Mouse (Mus musculus) liver, adult 2 months (tissue): ENCODE data around the gene Ino80b. TPM values are rescaled to one million over a fixed set of nuclear protein-coding genes. Genes with fewer than 3 reads are reported as not detected.

Experiments used
- DNase-seq: peaks from one replicate; pipeline ENCODE4 v3.0.0-alpha.2; 2011; ENCODE audit warnings: low read depth, low spot score; ENCODE audit errors: extremely low read depth
- H3K27ac ChIP-seq: fragments of 200-500 bp; replicated peaks from 2 replicates; pipeline ENCODE4 v1.5.1; 2012; ENCODE audit warnings: low read depth, mild to moderate bottlenecking, control low read depth, inconsistent platforms, low read length; ENCODE audit not compliant: insufficient read depth
- H3K27me3 ChIP-seq: fragments of 200-500 bp; 2 replicates; pipeline ENCODE4 v1.6.1; 2012; ENCODE audit warnings: mild to moderate bottlenecking, moderate library complexity, low read length, inconsistent platforms; ENCODE audit not compliant: control insufficient read depth, insufficient read depth
- H3K36me3 ChIP-seq: fragments of 200-500 bp; 2 replicates; pipeline ENCODE4 v1.6.1; 2012; ENCODE audit warnings: low read length, inconsistent platforms; ENCODE audit not compliant: control insufficient read depth, insufficient read depth
- H3K4me1 ChIP-seq: fragments of 200-500 bp; 2 replicates; pipeline ENCODE4 v1.6.1; 2011; ENCODE audit warnings: low read length; ENCODE audit not compliant: control insufficient read depth, insufficient read depth
- H3K4me3 ChIP-seq: fragments of 200-500 bp; 2 replicates; pipeline ENCODE4 v1.5.1; 2011; ENCODE audit warnings: low read depth, mild to moderate bottlenecking, control low read depth, low read length, moderate library complexity; ENCODE audit not compliant: insufficient read depth
- H3K79me2 ChIP-seq: fragments of 200-500 bp; 2 replicates; pipeline ENCODE4 v1.6.1; 2012; ENCODE audit warnings: inconsistent platforms, mild to moderate bottlenecking, low read length, moderate library complexity; ENCODE audit not compliant: control insufficient read depth, insufficient read depth
- H3K9ac ChIP-seq: fragments of 200-500 bp; 2 replicates; pipeline ENCODE4 v1.6.1; 2012; ENCODE audit warnings: low read depth, mild to moderate bottlenecking, control low read depth, inconsistent platforms, low read length
- CTCF ChIP-seq: fragments of 200-500 bp; IDR thresholded peaks from 2 replicates; pipeline ENCODE4 v1.5.1; 2011; ENCODE audit warnings: low read depth, low read length, control low read depth
- POLR2A ChIP-seq: fragments of 200-500 bp; IDR thresholded peaks from 2 replicates; pipeline ENCODE4 v1.6.1; 2011; ENCODE audit warnings: low read length, control low read depth; ENCODE audit not compliant: insufficient read depth; ENCODE audit errors: extremely low read depth
- WGBS: fragments of 180-500 bp; shearing (Covaris S2); methylation state at CpG from one replicate; pipeline ENCODE4 v1.1.7; 2018; 5-methylcytosine and 5-hydroxymethylcytosine counted together
- polyA plus RNA-seq: library from polyadenylated mRNA; depleted of rRNA; stranded (reverse); fragments of >200 nt; gene quantifications from 2 replicates; pipeline ENCODE4 v1.2.3, GENCODE M21; 2012
- total RNA-seq: library from RNA; depleted of rRNA; stranded (reverse); fragments of >200 nt; gene quantifications from 2 replicates; pipeline ENCODE4 v1.2.3, GENCODE M21; 2014

The Ino80b gene
- total and polyA plus RNA-seq, 2 experiments, result 10.3 to 23.8 TPM

DNA sequence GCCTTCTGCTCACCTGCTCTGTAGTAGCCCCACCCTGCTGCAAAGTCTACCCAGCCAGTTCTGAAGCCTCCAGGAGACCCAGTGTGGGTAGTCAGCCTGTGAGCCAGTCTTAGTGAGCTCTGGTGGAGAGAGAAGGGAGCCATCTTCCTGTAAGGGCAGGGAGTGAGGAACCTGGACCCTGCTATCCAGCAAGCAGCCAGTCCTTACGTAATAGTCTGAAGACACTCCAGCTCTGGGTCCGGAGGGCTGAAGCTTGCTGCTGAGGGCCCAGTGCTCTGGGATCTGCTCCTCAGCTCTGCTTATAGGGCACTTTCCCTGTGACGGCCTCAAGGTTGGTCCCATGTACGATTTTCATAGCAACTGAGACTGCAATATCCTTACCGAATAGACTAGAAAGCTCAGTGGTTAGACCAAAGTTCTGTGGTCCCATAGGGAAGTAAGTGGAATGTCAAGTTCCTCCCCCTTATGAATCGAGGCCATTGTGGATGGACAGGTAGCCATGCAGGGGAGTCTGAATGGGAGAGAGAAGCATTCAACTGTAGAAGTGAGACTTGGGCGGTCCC lies 9.8 kb upstream of the Ino80b start, which contains the start of gene Rtkn:
Rtkn (plus strand) TSS at position 513 of the 563 bp plus-strand sequence.
- TF ChIP-seq CTCF, result no peak
- no peak for TF ChIP-seq POLR2A
- WGBS, result 61% methylated on average over 7 of the region's 7 CpGs
- Histone ChIP-seq H3K4me1 (peaks cover 26% of the 10 kb centered on the region), H3K9ac (peak within 1 kb of the TSS; percentile 86), H3K27me3 (no peaks in the 10 kb centered on the region), H3K79me2 (peaks cover 2% of the 10 kb centered on the region; the same call in 1 of the 2 replicates), H3K4me3 (peak within 1 kb of the TSS; percentile 79), H3K36me3 (no peaks in the 10 kb centered on the region), H3K27ac (peak within 1 kb of the TSS; percentile 89)
- peak; percentile 54 for DNase-seq

GRCm38 (mm10) chr6:83134226-83134625 lies 9.0 kb upstream of the Ino80b start:
- TF ChIP-seq POLR2A, result no peak
- TF ChIP-seq CTCF, result no peak
- no peak overlapping the region for H3K9ac ChIP-seq
- no peak overlapping the region for H3K27ac ChIP-seq
- WGBS, result 54% methylated on average over 3 of the region's 3 CpGs
- peaks cover 26% of the 10 kb centered on the region for H3K4me1 ChIP-seq
- no peaks in the 10 kb centered on the region for H3K36me3 ChIP-seq
- no peaks in the 10 kb centered on the region; the same call in 1 of the 2 replicates for H3K79me2 ChIP-seq
- peak; percentile 49 for DNase-seq
- no peaks in the 10 kb centered on the region for H3K27me3 ChIP-seq
- H3K4me3 ChIP-seq, result no peak overlapping the region

DNA sequence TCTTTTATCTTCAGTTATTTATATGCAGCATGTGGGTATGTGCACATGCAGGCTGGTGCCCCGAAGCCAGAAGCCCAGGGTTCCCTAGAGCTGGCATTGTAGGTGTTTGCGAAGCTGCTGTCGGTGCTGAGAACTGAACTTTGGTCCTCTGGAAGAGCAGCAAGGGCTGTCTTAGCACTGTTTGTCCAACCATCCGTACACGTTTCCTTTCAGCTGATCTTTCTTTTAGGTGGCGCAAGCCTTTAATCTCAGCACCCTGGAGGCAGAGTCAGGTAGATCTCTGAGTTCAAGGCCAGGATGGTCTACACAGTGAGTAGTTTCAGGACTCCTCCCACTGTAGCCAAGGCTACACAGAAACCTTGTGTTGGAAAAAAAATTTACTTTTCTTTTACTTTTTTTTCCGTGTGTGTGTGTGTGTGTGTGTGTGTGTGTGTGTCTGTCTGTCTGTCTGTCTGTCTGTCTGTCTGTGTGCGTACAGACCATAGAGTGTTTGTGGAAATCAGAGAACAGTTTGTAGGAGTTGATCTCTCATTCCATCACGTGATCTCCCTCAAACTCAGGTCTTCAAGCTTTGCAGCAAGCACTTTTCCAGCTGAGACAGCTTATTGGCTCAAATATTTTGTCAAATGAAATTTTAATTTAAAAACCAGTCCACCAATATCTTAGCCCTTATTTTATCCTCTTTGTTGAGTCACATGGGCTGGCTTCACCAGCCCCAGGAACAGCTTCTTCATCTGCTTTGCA lies 7.1 kb upstream of the Ino80b start:
- DNase-seq, result peak; percentile 97
- Histone ChIP-seq H3K4me3 (no peak overlapping the region), H3K27me3 (no peaks in the 10 kb centered on the region), H3K4me1 (peaks cover 19% of the 10 kb centered on the region), H3K36me3 (no peaks in the 10 kb centered on the region), H3K27ac (peak overlapping the region; percentile 60), H3K79me2 (no peaks in the 10 kb centered on the region), H3K9ac (no peak overlapping the region)
- 30% methylated on average over 9 of the region's 9 CpGs for whole genome bisulfite sequencing
- TF ChIP-seq POLR2A (no peak), CTCF (no peak)

GRCm38 (mm10) chr6:83131469-83132034 lies 6.3 kb upstream of the Ino80b start:
- H3K4me3 ChIP-seq, result no peak overlapping the region
- H3K4me1 ChIP-seq, result peaks cover 19% of the 10 kb centered on the region
- no peak for TF ChIP-seq CTCF
- no peak for TF ChIP-seq POLR2A
- peak overlapping the region; percentile 31 for H3K9ac ChIP-seq
- peak; percentile 98 for DNase-seq
- H3K27me3 ChIP-seq, result no peaks in the 10 kb centered on the region
- no peaks in the 10 kb centered on the region for H3K36me3 ChIP-seq
- peak overlapping the region; percentile 69 for H3K27ac ChIP-seq
- 14% methylated on average over 6 of the region's 6 CpGs for WGBS
- H3K79me2 ChIP-seq, result no peaks in the 10 kb centered on the region

GRCm38 (mm10) chr6:83127419-83127818 lies 2.2 kb upstream of the Ino80b start:
- Histone ChIP-seq H3K27me3 (no peaks in the 10 kb centered on the region), H3K79me2 (no peaks in the 10 kb centered on the region), H3K27ac (no peak overlapping the region), H3K4me1 (peaks cover 10% of the 10 kb centered on the region), H3K36me3 (no peaks in the 10 kb centered on the region; the same call in 1 of the 2 replicates), H3K9ac (no peak overlapping the region), H3K4me3 (no peak overlapping the region)
- DNase-seq, result no peak
- 96% methylated on average over 5 of the region's 5 CpGs for WGBS
- TF ChIP-seq CTCF, result no peak; the same call in 1 of the 2 replicates
- TF ChIP-seq POLR2A, result no peak

DNA sequence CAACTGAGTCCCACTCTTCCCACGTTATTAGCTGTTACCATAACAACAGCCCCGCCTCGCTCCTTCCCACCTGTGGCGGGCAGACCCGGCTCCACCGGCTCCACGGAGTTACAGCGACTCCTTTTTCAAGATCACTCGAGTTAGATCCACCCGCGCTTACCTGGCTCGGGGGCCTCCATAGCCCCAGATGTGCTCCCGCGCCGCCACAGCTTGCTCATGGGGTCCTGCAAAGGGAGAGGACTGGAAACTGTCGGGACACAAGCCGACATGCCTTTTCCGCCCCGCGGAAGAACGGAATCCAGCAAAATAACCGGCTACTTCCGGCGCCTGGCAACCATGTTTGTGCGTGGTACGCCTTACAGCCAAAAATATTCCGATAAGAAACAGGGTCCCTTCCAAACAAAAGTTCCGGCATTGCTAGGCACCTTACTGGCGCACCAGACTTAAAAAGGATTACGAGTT lies 349 bp downstream of the Ino80b start:
- under 1% methylated on average over 30 of the region's 30 CpGs for WGBS
- H3K79me2 ChIP-seq, result no peaks in the 10 kb centered on the region
- peaks cover 11% of the 10 kb centered on the region for H3K4me1 ChIP-seq
- peak overlapping the region; percentile 97 for H3K4me3 ChIP-seq
- no peaks in the 10 kb centered on the region for H3K27me3 ChIP-seq
- no peaks in the 10 kb centered on the region; the same call in 1 of the 2 replicates for H3K36me3 ChIP-seq
- peak overlapping the region; percentile 66 for H3K27ac ChIP-seq
- peak; percentile 92 for DNase-seq
- TF ChIP-seq CTCF, result no peak
- TF ChIP-seq POLR2A, result peak; percentile 59; the same call in 1 of the 2 replicates
- H3K9ac ChIP-seq, result peak overlapping the region; percentile 96
